Mouse (Mus musculus) ES-Bruce4 (cell line): ENCODE measurements around the gene Gm6583.

ENCODE experiments used
- CTCF ChIP-seq: IDR thresholded peaks from one replicate; pipeline ENCODE4 v1.8.1; 2011; ENCODE audit warnings: low read depth, low read length
- EP300 ChIP-seq: IDR thresholded peaks from 2 replicates; pipeline ENCODE4 v1.6.1; 2011; ENCODE audit warnings: low read depth, low read length; ENCODE audit not compliant: insufficient read depth
- POLR2A ChIP-seq: IDR thresholded peaks from one replicate; pipeline ENCODE4 v1.8.1; 2011; ENCODE audit warnings: low read length; ENCODE audit not compliant: insufficient read depth

- no peak for TF ChIP-seq POLR2A
- TF ChIP-seq CTCF = no peak
- TF ChIP-seq EP300 = no peak
These were observed 29.3 kb downstream of the Gm6583 start for GRCm38 (mm10) chr5:112326446-112327009.
